Mouse (Mus musculus) kidney, postnatal 10 days (tissue): ENCODE data around the gene Cox11.
A peak's percentile ranks its signal among the peaks of the same experiment; 100 is the strongest.

Experiments used
- DNase-seq: peaks from one replicate; pipeline ENCODE4 v3.0.0; 2021; ENCODE audit warnings: mixed read lengths

The Cox11 gene

GRCm38 (mm10) chr11:90665161-90665560 lies 27.2 kb downstream of the Cox11 start:
- DNase-seq = peak; percentile 65

DNA sequence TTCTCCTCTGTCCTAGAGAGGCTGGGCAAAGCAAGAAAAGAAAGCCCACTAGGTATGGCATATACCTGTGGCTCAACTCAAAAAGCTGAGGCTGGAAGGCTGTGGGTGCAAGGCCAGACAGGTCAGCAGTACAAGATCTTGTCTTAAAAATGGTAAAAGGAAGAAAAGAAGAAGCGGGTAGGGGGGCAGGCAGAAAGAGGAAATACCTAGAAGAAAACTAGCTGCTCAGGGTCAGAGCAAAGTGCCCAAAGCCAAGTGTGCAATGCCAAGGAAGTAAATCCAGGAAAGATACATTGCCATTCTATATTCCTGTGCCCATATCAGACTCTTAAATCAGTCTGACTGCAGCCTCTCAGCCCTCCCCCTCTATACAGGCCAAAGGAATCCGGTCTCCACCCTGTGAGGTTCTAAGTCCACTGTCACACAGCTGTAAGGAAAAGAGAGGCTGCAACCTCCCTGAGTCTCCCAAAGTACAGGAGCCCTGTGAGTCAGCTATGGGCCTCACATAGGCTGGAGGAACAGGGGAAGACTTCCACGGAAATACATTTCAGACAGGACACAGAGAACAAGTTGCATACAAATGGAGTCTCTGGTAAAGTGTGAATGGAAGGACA lies 28.3 kb downstream of the Cox11 start:
- DNase-seq = no peak

DNA sequence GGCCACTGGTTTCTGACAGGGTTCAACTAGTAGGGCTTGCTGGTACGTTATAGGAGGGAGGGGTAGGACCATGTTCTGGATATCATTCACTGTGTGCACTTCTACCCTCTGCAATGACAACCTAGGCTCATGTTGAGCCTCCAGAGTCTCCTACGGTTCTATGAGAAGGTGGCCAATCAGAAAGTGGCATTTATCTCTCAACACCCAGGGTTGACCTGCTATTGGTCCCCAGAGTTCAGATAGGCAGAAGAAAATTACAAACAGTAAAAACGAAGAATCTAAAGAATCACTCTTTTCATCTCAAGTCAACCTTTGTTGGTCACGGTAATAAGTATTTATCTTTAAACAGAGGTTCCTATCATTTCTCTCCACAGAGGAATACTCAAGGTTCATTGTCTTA lies 28.9 kb downstream of the Cox11 start:
- no peak for DNase-seq

- DNase-seq = no peak
These were observed 29.4 kb downstream of the Cox11 start for GRCm38 (mm10) chr11:90667325-90667724.

DNA sequence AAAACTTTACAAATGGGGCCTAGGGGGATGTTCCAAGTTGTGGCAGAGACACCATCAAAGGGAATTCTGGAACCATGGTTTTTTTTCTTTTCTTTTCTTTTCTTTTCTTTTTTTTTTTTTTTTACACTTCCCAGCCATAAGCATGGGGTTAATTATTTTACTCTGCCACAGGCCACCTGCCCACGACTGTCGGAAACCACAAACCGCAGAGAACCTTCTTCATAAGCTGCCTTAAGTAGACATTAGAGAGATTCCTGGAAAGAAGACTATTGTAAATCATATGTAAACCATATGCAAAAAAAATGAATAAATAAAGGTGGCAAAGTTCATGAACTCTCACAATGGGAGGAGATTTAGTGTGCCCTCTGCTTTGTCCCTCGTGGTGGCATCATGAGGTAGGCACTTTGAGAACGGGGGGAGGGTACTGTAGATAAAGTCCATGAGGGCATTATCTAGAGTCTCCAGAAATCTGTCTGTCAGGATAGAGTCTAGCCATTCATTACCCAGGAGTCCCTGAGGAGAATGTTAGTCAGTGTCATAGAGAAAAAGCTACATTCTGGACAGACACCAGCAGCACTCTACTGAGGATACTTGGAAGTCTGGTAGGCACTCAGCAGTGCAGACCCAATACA lies 37.6 kb downstream of the Cox11 start:
- DNase-seq = no peak

DNA sequence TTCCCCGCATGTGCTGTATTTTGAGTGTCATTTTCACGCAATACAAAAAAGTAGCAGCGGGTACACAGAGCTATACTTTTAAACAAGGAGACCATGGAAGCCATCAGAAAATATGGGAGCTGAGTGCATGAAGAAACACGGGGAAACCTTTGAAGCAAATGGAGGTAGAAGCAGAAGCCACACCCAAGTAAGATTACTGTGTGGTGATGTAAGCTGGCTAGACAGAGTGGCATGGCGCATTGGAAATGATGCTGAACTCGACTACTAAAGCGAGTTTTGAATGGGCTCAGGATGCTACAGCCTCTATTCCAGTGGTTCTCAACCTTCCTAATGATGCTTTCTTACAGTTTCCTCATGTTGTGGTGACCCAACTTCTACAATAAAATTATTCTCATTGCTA lies 39.1 kb downstream of the Cox11 start:
- no peak for DNase-seq

DNA sequence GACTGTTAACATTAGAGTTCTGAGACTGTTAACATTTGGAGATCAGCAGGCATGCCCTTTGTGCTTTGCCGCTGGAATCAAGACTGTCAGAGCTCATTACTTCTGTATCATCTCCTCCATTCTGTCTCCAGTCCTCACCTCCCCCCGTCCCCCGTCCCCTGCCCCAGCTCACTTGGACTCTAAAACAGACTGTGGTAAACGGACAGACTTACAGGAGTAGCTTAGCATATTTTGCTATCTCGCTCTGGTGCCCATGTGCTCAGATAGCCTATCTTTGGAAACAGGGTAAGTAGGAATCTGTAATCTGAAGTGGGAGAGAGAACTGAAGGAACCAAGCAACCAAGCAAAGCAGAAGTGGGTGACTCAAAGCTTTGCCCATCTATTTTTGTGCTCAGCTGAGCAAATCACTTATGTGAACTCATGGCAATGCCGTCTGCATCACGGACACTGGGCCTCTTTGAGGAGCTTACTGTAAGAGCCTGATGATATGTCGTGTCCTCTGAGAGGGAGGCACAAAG lies 39.9 kb downstream of the Cox11 start:
- DNase-seq = no peak

DNA sequence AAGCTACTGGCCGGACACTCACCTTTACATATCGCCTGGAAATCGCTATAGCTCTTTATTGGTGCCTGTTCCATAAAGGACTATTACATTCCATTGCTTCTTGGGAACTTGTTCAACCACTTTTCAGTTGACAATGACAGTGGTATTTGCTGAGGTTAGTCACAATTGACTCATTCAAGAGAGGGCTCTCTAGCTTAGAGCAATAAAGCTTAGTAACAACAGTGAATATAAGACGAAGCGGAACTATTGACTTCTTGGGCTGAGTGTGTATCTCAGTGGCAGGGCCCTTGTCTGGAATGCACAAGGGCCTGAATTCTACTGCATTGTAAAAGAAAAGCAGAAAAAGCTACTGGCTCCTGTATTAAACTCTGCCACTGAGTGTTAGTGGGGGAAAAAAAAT lies 40.6 kb downstream of the Cox11 start:
- DNase-seq = no peak

GRCm38 (mm10) chr11:90681171-90681570 lies 43.2 kb downstream of the Cox11 start:
- DNase-seq = no peak

- DNase-seq = no peak
These were observed 46.8 kb downstream of the Cox11 start for GRCm38 (mm10) chr11:90684765-90685164.

DNA sequence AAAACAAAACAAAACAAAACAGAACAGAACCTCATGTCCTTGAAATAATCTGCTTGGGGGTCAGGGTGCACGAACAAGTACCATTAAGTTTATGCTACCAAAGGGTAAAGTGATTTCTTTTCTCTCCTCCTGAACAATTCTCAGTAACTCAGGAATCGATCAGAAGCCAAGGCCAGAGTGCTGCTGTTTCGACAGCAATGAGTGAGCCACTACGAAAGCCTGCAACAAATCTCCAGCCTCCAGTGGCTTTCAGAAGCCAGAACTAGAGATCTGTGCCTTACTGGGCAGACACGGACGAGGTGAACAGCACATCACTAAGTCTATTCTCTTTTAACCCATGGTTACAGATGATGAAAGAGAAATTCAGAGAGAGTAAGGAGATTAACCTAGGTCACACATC lies 47.2 kb downstream of the Cox11 start:
- no peak for DNase-seq

DNA sequence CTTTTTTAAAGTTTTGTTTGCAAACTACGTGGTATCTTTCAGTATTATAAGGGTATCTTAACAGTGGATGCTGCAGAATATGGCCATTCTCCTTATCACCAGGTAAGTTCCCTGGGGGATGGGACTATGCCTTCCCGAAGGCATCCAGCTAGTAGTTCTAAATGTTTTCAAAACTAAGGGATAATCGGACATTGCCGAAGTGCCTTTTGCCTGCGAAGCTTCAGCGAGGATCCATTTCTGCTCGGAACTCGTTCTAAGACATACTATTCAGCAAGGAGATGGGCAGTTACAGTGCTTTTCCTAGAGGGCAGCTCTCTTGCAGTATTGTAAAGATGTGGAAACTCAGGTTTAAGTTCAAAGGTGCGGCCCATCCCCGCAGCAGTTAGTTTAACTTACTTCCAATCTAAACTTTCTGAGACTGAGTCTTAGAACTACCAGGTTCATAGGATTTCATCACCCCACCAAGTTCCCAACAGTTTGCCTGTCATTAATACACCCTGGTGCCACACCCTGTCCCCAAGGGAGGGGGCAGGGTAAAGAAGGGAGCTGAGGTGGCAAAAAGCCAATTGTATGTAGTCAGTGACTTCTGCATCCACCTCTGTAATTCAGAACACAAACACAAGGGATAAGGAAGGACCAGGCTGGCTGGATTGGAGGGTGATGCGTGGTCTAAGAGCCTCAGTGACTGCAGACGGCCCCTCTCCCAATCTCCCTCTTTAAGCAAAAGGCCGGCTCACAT lies 48.5 kb downstream of the Cox11 start:
- no peak for DNase-seq

GRCm38 (mm10) chr11:90687040-90687439 lies 49.1 kb downstream of the Cox11 start:
- DNase-seq = no peak

DNA sequence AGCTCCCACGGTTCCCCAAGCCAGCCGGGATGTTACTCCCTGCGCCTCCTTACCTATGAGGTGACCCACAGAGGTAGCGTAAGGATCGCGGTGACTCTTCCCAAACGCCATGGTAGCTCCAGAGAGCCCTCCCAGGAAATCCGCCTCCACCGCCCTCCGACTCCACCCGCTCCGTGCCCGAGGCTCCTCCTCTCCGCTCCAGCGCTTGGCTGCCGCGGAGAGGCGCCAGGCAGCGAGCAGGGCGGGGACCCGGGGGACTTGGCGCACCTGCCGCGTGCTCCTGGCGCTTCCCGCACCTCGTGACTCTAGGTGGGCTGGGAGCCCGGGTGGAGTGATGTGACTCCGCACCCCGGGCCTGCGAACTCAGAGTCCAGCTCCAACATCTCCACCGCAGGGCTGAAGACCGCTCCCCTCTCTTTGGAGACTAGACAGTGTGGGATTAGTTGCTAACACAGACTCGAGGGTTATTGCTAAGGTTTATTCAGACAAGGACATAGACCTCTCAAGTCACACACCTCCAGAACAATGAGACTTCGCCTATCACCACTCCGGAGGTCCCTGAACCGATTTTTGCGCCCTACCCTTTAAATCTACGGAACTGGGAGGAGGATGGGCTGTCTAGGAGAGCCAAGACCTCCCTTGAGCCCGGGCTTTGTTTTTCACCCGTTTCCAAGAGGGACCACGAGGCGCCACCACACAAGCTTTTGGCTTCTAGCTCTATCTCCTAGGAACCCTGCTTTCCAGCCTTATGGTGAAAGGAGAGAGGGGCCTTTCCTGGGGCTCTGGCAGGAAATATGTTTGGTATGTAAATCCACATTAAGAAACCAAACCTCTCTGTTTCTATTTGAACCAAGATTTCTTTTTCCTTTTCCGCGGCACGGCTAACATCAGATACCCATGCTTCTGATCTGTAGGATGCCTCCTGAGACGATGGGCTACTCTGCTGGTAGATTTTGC lies 49.8 kb downstream of the Cox11 start, which contains the start of gene Tom1l1:
TSS of gene Tom1l1 (minus strand) at position 907 of the 957 bp plus-strand sequence.
- peak; percentile 84 for DNase-seq

DNA sequence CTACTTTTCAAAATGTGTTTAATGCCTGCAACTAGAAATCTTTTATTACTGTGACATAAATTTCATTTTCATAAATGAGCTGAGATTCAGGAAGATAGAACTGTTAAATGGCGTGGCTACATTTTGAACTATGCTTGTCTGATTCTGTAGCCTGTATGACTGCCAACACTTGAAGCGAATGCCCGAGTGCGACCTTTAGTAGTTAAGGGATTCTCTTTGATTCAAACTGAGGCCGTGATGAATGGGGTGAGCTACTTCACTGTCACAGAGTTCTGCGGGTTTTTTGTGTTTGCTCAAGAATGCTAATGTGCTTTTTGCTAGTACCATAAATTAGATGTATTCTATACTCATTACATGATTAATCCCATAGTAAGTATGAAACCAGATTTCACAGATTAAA lies 52.4 kb downstream of the Cox11 start:
- no peak for DNase-seq

- no peak for DNase-seq
These were observed 56.2 kb downstream of the Cox11 start for GRCm38 (mm10) chr11:90694206-90694605.
